ENCODE assay signal across 11 mouse cellular contexts in the genomic region with DNA sequence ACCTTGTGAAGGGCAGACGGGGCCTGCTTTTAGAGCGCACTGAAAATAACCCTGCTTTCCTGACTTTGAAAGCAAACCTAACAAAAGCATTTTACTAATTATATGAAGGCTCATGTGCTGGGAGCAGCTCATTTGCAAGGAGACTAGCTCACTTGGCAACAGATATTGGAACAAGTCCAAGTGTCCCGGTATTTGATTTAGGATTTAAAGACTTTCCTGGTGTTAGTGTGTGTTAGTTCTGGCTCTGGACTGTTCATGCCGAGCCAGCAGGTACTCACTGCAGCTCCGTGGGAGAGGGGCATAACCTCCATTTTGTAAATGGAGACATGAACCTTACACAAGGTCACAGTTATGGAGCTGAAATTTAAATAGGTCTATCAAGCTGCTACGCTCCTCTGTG. TPM values are rescaled to one million over a fixed set of nuclear protein-coding genes. Genes with fewer than 3 reads are reported as not detected.
DNase-seq lines count a peak whose midpoint lies in the region; ATAC-seq lines count a peak whose summit lies in the region.
"Had no signal": no experiment of that assay in that cellular context is flagged by ENCODE, and none has a peak within 500 bp of the region (broad histone marks: within the 10 kb centered on the region; RNA-seq: fewer than 3 reads in every experiment).

No protein-coding gene starts in this region.

- WGBS in hindbrain, embryonic 15.5 days = 38% methylated on average over 6 of the region's 6 CpGs
- WGBS in hindbrain, embryonic 12.5 days = 53% methylated on average over 6 of the region's 6 CpGs
- 48% methylated on average over 6 of the region's 6 CpGs for WGBS in neural tube, embryonic 14.5 days
- 52% methylated on average over 6 of the region's 6 CpGs for WGBS in stomach, embryonic 15.5 days

- H3K9me3 ChIP-seq in hindbrain, embryonic 15.5 days = no peaks in the 10 kb centered on the region
- H3K9me3 ChIP-seq in hindbrain, embryonic 12.5 days (replicated peaks) = no peaks in the 10 kb centered on the region
- H3K9me3 ChIP-seq in neural tube, embryonic 14.5 days (ENCODE audit: control insufficient read depth, low read length) = no peaks in the 10 kb centered on the region
- H3K9me3 ChIP-seq in stomach, embryonic 15.5 days = no peaks in the 10 kb centered on the region
- H3K9me3 ChIP-seq: G1E had no signal

- no peak overlapping the region for H3K9ac ChIP-seq in hindbrain, embryonic 15.5 days
- H3K9ac ChIP-seq in hindbrain, embryonic 12.5 days = no peak overlapping the region
- no peak overlapping the region for H3K9ac ChIP-seq in neural tube, embryonic 14.5 days (replicated peaks; ENCODE audit: low read depth, low read length)
- no peak overlapping the region for H3K9ac ChIP-seq in stomach, embryonic 15.5 days

- no peak overlapping the region for H3K27ac ChIP-seq in hindbrain, embryonic 15.5 days (replicated peaks)
- no peak overlapping the region for H3K27ac ChIP-seq in hindbrain, embryonic 12.5 days
- peak overlapping the region; percentile 34; the same call in 1 of the 2 replicates for H3K27ac ChIP-seq in neural tube, embryonic 14.5 days (ENCODE audit: low read depth, low read length)
- H3K27ac ChIP-seq in stomach, embryonic 15.5 days = no peak overlapping the region

- no peak for DNase-seq in neural tube, embryonic 10.5 days (ENCODE audit: extremely low spot score, low spot score)
- DNase-seq in gonadal fat pad, adult 2 months (ENCODE audit: low read depth) = peak; percentile 71
- DNase-seq in gastrocnemius, postnatal 10 days = no peak
- DNase-seq in thymus, adult 18-20 months = no peak
- DNase-seq: lung, postnatal 14 days; thymus, postnatal 25 days had no signal

- H3K4me3 ChIP-seq in hindbrain, embryonic 15.5 days = no peak overlapping the region
- no peak overlapping the region for H3K4me3 ChIP-seq in hindbrain, embryonic 12.5 days
- no peak overlapping the region for H3K4me3 ChIP-seq in neural tube, embryonic 14.5 days (ENCODE audit: low read depth, low read length)
- H3K4me3 ChIP-seq in stomach, embryonic 15.5 days (replicated peaks) = no peak overlapping the region

- 0 out of 2 replicates have a peak, but pooled peaks cover 3% of the 10 kb centered on the region for H3K36me3 ChIP-seq in hindbrain, embryonic 15.5 days
- peaks cover 5% of the 10 kb centered on the region for H3K36me3 ChIP-seq in hindbrain, embryonic 12.5 days
- no peaks in the 10 kb centered on the region; the same call in 1 of the 2 replicates for H3K36me3 ChIP-seq in neural tube, embryonic 14.5 days (ENCODE audit: control insufficient read depth, insufficient read depth, low read length)
- peaks cover 4% of the 10 kb centered on the region; the same call in 1 of the 2 replicates for H3K36me3 ChIP-seq in stomach, embryonic 15.5 days

- ATAC-seq in hindbrain, embryonic 15.5 days (ENCODE audit: low FRiP score, low read depth) = 0 out of 2 replicates have a peak, but pooled peaks have one; percentile 59
- no peak for ATAC-seq in hindbrain, embryonic 12.5 days (ENCODE audit: low FRiP score)
- no peak for ATAC-seq in neural tube, embryonic 14.5 days (ENCODE audit: low read depth)
- ATAC-seq in stomach, embryonic 15.5 days (ENCODE audit: insufficient read depth, low FRiP score, low read depth) = 0 out of 2 replicates have a peak, but pooled peaks have one; percentile 39

- H3K4me1 ChIP-seq in hindbrain, embryonic 15.5 days (replicated peaks) = peaks cover 19% of the 10 kb centered on the region
- peaks cover 8% of the 10 kb centered on the region; the same call in 1 of the 2 replicates for H3K4me1 ChIP-seq in hindbrain, embryonic 12.5 days
- 0 out of 2 replicates have a peak, but pooled peaks cover 4% of the 10 kb centered on the region for H3K4me1 ChIP-seq in neural tube, embryonic 14.5 days (ENCODE audit: control insufficient read depth, insufficient read depth, low read length)
- H3K4me1 ChIP-seq in stomach, embryonic 15.5 days = 0 out of 2 replicates have a peak, but pooled peaks cover 7% of the 10 kb centered on the region

- H3K27me3 ChIP-seq in hindbrain, embryonic 15.5 days = no peaks in the 10 kb centered on the region
- H3K27me3 ChIP-seq in hindbrain, embryonic 12.5 days = no peaks in the 10 kb centered on the region
- no peaks in the 10 kb centered on the region for H3K27me3 ChIP-seq in neural tube, embryonic 14.5 days (ENCODE audit: control insufficient read depth, insufficient read depth, low read length)
- no peaks in the 10 kb centered on the region for H3K27me3 ChIP-seq in stomach, embryonic 15.5 days (replicated peaks)

- H3K4me2 ChIP-seq in hindbrain, embryonic 15.5 days = no peak overlapping the region
- H3K4me2 ChIP-seq in hindbrain, embryonic 12.5 days (replicated peaks) = no peak overlapping the region
- no peak overlapping the region for H3K4me2 ChIP-seq in neural tube, embryonic 14.5 days (ENCODE audit: low read depth, low read length)
- no peak overlapping the region for H3K4me2 ChIP-seq in stomach, embryonic 15.5 days

RNA-seq across cellular contexts. Expression of a gene that starts 52.9 kb away (rescaled TPM):
- polyA plus RNA-seq in hindbrain, embryonic 15.5 days (2015; fragmentation: Nextera tagmentation; extraction: Ambion mirVana) = 7.3 and 8.1 TPM in 2 replicates
- 7.2 and 7.7 TPM in 2 replicates for polyA plus RNA-seq in hindbrain, embryonic 12.5 days (2016; fragmentation: Nextera tagmentation; extraction: Ambion mirVana)
- 7.4 and 8.5 TPM in 2 replicates for polyA plus RNA-seq in neural tube, embryonic 14.5 days (2014; fragmentation: Nextera tagmentation; extraction: Ambion mirVana)
- 13.0 and 14.0 TPM in 2 replicates for polyA plus RNA-seq in gonadal fat pad, adult 2 months (2012; rRNA removed)
- polyA plus RNA-seq in stomach, embryonic 15.5 days (2015; fragmentation: Nextera tagmentation; extraction: Ambion mirVana) = 5.5 and 5.8 TPM in 2 replicates
- total RNA-seq in gastrocnemius, postnatal 10 days (2021) = 10 to 100 TPM in 1 of 2 experiments, 1 to 10 TPM in 1; 9.7 to 11.5 TPM

Comparison
In these comparisons a context has a peak if more than half of its experiments do, and no peak if none do; other contexts are left out.
1. ATAC-seq: peak in hindbrain, embryonic 15.5 days (single experiment) and stomach, embryonic 15.5 days (single experiment); none in hindbrain, embryonic 12.5 days (single experiment) and neural tube, embryonic 14.5 days (single experiment).